8 mouse cellular contexts compared by ENCODE assay signal in the genomic region with DNA sequence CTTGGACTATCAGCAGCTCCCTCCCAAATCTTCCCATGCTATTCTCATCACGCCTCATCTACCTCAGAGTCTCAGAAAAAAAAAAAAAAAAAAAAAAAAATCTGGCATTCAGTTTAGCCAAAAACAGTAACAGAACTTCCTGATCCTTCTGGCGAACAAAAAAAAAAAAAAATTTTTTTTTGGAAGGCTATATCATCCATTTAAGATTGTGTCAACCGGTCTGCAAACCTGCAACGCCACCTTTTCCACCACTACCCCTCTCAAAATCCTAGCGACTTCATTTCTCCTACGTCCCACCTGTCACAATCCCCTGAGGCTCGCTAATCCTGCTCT. TPM values are rescaled to one million over a fixed set of nuclear protein-coding genes. Genes with fewer than 3 reads are reported as not detected.
DNase-seq lines count a peak whose midpoint lies in the region; ATAC-seq and TF ChIP-seq lines count a peak whose summit lies in the region.

No protein-coding gene starts in this region.

- H3K4me3 ChIP-seq in kidney, embryonic 16.5 days (ENCODE audit: low read length): peak overlapping the region; percentile 99
- peak overlapping the region; percentile 77 for H3K4me3 ChIP-seq in cortical plate, adult 2 months (ENCODE audit: insufficient read depth, low read length)
- H3K4me3 ChIP-seq in hindbrain, postnatal 0 days (ENCODE audit: low read length): peak overlapping the region; percentile 85
- H3K4me3 ChIP-seq in myocyte: peak overlapping the region; percentile 86

- H3K36me3 ChIP-seq in kidney, embryonic 16.5 days (ENCODE audit: insufficient read depth, low read length): no peaks in the 10 kb centered on the region
- no peaks in the 10 kb centered on the region for H3K36me3 ChIP-seq in hindbrain, postnatal 0 days (ENCODE audit: insufficient read depth, low read length)
- H3K36me3 ChIP-seq in myocyte (ENCODE audit: control insufficient read depth, insufficient read depth): no peaks in the 10 kb centered on the region

- H3K4me2 ChIP-seq in kidney, embryonic 16.5 days (replicated peaks; ENCODE audit: low read depth, low read length): peak overlapping the region; percentile 52
- H3K4me2 ChIP-seq in hindbrain, postnatal 0 days (ENCODE audit: low read depth, low read length): peak overlapping the region; percentile 80
- peak overlapping the region; percentile 74 for H3K4me2 ChIP-seq in myocyte (ENCODE audit: low read depth)

- TF ChIP-seq CTCF in cortical plate, adult 2 months (IDR thresholded peaks at IDR 0.05; ENCODE audit: extremely low read depth, insufficient read depth, low read length): no peak
- TF ChIP-seq CTCF in hindbrain, postnatal 0 days (IDR thresholded peaks at IDR 0.05; ENCODE audit: low read depth): no peak

- H3K79me2 ChIP-seq in myocyte (ENCODE audit: control insufficient read depth, insufficient read depth): peaks cover 51% of the 10 kb centered on the region

- peaks cover 11% of the 10 kb centered on the region; the same call in 1 of the 2 replicates for H3K4me1 ChIP-seq in kidney, embryonic 16.5 days (ENCODE audit: insufficient read depth, low read length)
- H3K4me1 ChIP-seq in cortical plate, adult 2 months (ENCODE audit: control insufficient read depth, insufficient read depth, low read length): peaks cover 2% of the 10 kb centered on the region; the same call in 1 of the 2 replicates
- peaks cover 13% of the 10 kb centered on the region; the same call in 1 of the 2 replicates for H3K4me1 ChIP-seq in hindbrain, postnatal 0 days (ENCODE audit: insufficient read depth, low read length)

- peak overlapping the region; percentile 40 for H3ac ChIP-seq in myocyte (ENCODE audit: control insufficient read depth, insufficient read length)

- 0% methylated on average over 7 of the region's 7 CpGs for WGBS in kidney, embryonic 16.5 days
- WGBS in hindbrain, postnatal 0 days: 0% methylated on average over 7 of the region's 7 CpGs

- H3K9ac ChIP-seq in kidney, embryonic 16.5 days (replicated peaks; ENCODE audit: low read length): peak overlapping the region; percentile 95
- H3K9ac ChIP-seq in hindbrain, postnatal 0 days (replicated peaks; ENCODE audit: low read length): peak overlapping the region; percentile 96

- peak overlapping the region; percentile 100 for H3K27ac ChIP-seq in kidney, embryonic 16.5 days (ENCODE audit: low read length)
- H3K27ac ChIP-seq in cortical plate, adult 2 months (ENCODE audit: insufficient read depth, low read length): peak overlapping the region; percentile 97
- H3K27ac ChIP-seq in hindbrain, postnatal 0 days: peak overlapping the region; percentile 100

- H3K27me3 ChIP-seq in kidney, embryonic 16.5 days (ENCODE audit: insufficient read depth, low read length): no peaks in the 10 kb centered on the region
- H3K27me3 ChIP-seq in hindbrain, postnatal 0 days (ENCODE audit: insufficient read depth, low read length): no peaks in the 10 kb centered on the region
- no peaks in the 10 kb centered on the region for H3K27me3 ChIP-seq in myocyte (ENCODE audit: control insufficient read depth, insufficient read depth, insufficient read length)

- DNase-seq in kidney, postnatal 10 days: no peak
- DNase-seq in hindbrain, postnatal 0 days (ENCODE audit: low spot score): no peak
- DNase-seq in right cerebral cortex, postnatal 14 days: no peak
- no peak for DNase-seq in left cerebral cortex, postnatal 36 days (ENCODE audit: low spot score in 2 of 2)
- DNase-seq in adrenal gland, adult 2 months: no peak

- TF ChIP-seq POLR2A in cortical plate, adult 2 months (IDR thresholded peaks at IDR 0.05; ENCODE audit: extremely low read depth, insufficient read depth, low read length): no peak
- no peak for TF ChIP-seq POLR2A in myocyte (IDR thresholded peaks at IDR 0.05; ENCODE audit: insufficient read length, low read depth)

- intact Hi-C loops in left cerebral cortex, postnatal 36 days (cut with DNase I): no loop called here

- ATAC-seq in kidney, embryonic 16.5 days (ENCODE audit: low FRiP score, low TSS enrichment): no peak
- no peak for ATAC-seq in hindbrain, postnatal 0 days

- no peaks in the 10 kb centered on the region for H3K9me3 ChIP-seq in kidney, embryonic 16.5 days (ENCODE audit: low read length)
- no peaks in the 10 kb centered on the region for H3K9me3 ChIP-seq in hindbrain, postnatal 0 days (ENCODE audit: low read length)

TF ChIP-seq in myocyte, 11 proteins besides CTCF, POLR2A, EP300 and RAD21:
- no peak for TF ChIP-seq TCF3 (IDR thresholded peaks at IDR 0.05; ENCODE audit: insufficient read length, low read depth)
- no peak for TF ChIP-seq SRF (IDR thresholded peaks at IDR 0.05; ENCODE audit: control insufficient read depth, insufficient read length, low read depth)
- no peak for TF ChIP-seq E2F4 (IDR thresholded peaks at IDR 0.05; ENCODE audit: insufficient read depth)
- TF ChIP-seq REST (IDR thresholded peaks at IDR 0.05; ENCODE audit: insufficient read depth, insufficient read length): no peak
- no peak for TF ChIP-seq MAX (IDR thresholded peaks at IDR 0.05; ENCODE audit: low read depth)
- TF ChIP-seq MYOD1 (IDR thresholded peaks at IDR 0.05; ENCODE audit: control insufficient read depth in 1 of 3, insufficient read length in 2 of 3, low read depth in 2 of 3): no peak
- no peak for TF ChIP-seq MYOG (IDR thresholded peaks at IDR 0.05; ENCODE audit: control insufficient read depth in 1 of 3, insufficient read depth in 1 of 3, insufficient read length in 2 of 3, low read depth in 2 of 3)
- no peak for TF ChIP-seq TCF12 (IDR thresholded peaks at IDR 0.05; ENCODE audit: insufficient read depth, poor library complexity, severe bottlenecking)
- TF ChIP-seq POLR2AphosphoS2 (IDR thresholded peaks at IDR 0.05; ENCODE audit: insufficient read length, low read depth): no peak
- no peak for TF ChIP-seq USF1 (IDR thresholded peaks at IDR 0.05; ENCODE audit: low read depth)
- TF ChIP-seq CEBPB (IDR thresholded peaks at IDR 0.05; ENCODE audit: insufficient read depth, poor library complexity, severe bottlenecking): no peak

RNA-seq across cellular contexts. Expression of a gene that starts 0.8 kb away (rescaled TPM):
- 169 and 172 TPM in 2 replicates for polyA plus RNA-seq in kidney, embryonic 16.5 days (2015; fragmentation: Nextera tagmentation; extraction: Ambion mirVana)
- 810 and 857 TPM in 2 replicates for polyA plus RNA-seq in cortical plate, adult 2 months (2012; rRNA removed)
- 366 and 402 TPM in 2 replicates for total RNA-seq in hindbrain, postnatal 0 days (2014; rRNA removed)
- polyA plus RNA-seq in hindbrain, postnatal 0 days (2015; fragmentation: Nextera tagmentation; extraction: Ambion mirVana): 672 and 704 TPM in 2 replicates
- polyA plus RNA-seq in myocyte (2012; fragmentation: generic; extraction: Trizol): 65.7 TPM
- 100 to 1,000 TPM; 812 to 902 TPM for total RNA-seq in left cerebral cortex, postnatal 36 days (2021)
- total RNA-seq in adrenal gland, adult 2 months (2021): 100 to 1,000 TPM; 133 to 151 TPM
- polyA plus RNA-seq in adrenal gland, adult 2 months (2012; rRNA removed): 115 and 137 TPM in 2 replicates

RNA-seq across cellular contexts. Expression of a gene that starts 11.6 kb away (rescaled TPM):
- 13.1 and 13.2 TPM in 2 replicates for polyA plus RNA-seq in kidney, embryonic 16.5 days (2015; fragmentation: Nextera tagmentation; extraction: Ambion mirVana)
- polyA plus RNA-seq in cortical plate, adult 2 months (2012; rRNA removed): 17.2 and 19.4 TPM in 2 replicates
- total RNA-seq in hindbrain, postnatal 0 days (2014; rRNA removed): 7.2 and 11.1 TPM in 2 replicates
- 5.4 and 6.0 TPM in 2 replicates for polyA plus RNA-seq in hindbrain, postnatal 0 days (2015; fragmentation: Nextera tagmentation; extraction: Ambion mirVana)
- 14.4 TPM for polyA plus RNA-seq in myocyte (2012; fragmentation: generic; extraction: Trizol)
- 10 to 100 TPM; 23.4 to 25.7 TPM for total RNA-seq in left cerebral cortex, postnatal 36 days (2021)
- total RNA-seq in adrenal gland, adult 2 months (2021): 100 to 1,000 TPM in 1 of 2 experiments, 10 to 100 TPM in 1; 94.1 to 107 TPM
- 10.9 and 14.4 TPM in 2 replicates for polyA plus RNA-seq in adrenal gland, adult 2 months (2012; rRNA removed)
